Mouse (Mus musculus) kidney, postnatal 36 days (tissue): Measurements from ENCODE around the gene Tsen15.
A peak's percentile ranks its signal among the peaks of the same experiment; 100 is the strongest.
"Not testable (repeated sequence)": the region's sequence is repeated elsewhere in the genome, so short reads cannot be mapped to it uniquely, and the experiment has no call there.

Experiments used
- DNase-seq, 2 experiments: peaks; one replicate each; pipeline ENCODE4 v3.0.0; 2021 to 2022; ENCODE audit warnings: mixed read lengths in 2 of 2

Tsen15 gene

GRCm38 (mm10) chr1:152385693-152386092, 795 bp downstream of the Tsen15 start:
- not testable (repeated sequence) for DNase-seq

- DNase-seq, result no peak
These were observed 1.9 kb downstream of the Tsen15 start for GRCm38 (mm10) chr1:152384589-152384988.

DNA sequence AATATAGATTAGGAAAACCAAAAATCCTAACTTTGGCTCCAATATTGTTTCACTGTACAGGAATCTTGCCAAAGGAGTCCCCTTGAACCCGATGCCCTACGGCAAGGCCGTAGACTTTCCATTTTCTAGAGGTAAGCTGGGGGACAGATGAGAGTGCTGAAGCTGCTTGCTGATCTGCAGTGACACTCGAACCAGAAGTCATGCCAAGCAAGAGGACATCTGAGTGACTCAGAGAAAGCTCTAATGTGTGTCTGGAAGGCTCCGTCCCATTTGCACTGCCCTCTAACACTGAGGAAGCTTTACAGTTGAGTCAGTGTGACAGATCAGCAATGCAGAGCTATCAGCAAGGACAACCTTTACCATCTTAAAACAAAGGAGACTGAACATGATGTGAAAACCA, 8.2 kb downstream of the Tsen15 start:
- DNase-seq, result no peak

DNA sequence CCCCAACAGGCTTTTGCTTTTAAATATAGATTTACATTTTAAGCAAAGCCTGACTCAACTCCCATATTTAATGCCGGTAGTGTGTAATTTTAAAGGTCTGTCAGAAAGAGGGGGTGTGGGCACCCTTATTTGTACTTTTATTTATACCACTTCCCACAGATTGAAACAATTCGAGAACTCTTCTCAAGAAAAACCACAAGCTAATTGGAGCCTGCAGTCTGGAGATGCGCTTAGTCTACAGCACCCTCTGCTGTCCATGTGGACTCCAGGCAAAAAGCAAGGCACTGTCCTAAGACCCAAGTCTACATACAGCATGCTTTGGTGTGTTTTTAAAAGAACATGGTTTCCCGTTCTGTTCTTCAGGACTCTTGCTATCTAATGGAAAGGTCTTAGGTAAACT, 17.3 kb downstream of the Tsen15 start:
- DNase-seq, result peak; percentile 61 to 77

DNA sequence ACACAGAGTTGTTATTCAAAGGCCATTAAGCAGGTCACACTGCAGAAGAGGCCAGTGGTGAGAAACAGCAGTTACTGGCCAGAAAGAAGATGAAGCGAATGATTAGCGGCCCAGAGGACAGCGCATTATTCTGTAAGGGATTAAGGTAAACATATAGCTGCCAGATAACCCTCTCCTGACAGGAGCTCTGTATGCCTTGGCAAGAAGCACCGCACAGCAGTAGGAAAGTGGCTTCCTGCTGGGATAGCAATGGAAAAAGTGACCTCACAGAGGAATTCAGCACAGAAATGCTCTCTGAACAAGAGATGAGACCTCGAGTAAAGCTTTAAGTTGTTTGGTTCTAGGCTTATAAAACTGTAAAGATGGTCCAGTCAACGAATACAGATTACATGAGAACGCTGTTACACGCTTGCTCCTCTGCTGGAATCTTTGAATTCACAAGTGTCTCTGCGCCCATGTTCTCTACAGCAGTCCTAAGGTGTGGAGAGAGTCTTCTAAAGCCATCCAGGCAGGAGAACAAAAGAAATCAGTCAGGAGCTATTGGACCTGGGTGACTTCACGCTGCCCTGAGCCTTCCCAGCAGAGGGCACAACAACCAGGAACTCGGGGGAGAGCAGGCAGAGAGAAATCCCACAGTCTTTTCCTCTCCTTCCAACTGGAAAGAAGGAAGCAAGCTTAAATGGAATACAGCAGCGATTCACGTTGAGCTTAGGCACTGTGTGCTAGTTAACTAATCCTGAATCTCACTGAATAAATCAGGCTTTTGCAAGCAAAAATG, 18.0 kb downstream of the Tsen15 start:
- no peak for DNase-seq

DNA sequence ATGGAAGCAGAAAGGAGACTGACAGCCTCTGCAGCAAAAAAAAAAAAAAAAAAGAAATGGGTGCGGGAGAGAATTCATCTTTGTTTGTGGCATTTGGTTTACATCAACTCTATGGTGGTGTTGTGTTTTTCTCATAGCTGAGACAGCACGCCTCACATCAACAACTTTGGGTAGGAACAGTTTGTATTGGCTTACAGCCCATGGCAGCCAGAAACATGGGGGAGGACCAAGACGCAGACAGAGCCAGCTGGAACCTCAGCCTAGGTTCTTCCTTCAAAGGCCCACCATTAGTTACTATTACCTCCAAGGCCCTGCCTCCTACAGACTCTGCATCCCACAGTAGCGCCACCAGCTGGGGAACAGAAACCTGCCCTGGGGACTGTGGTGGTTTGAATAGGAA, 29.8 kb downstream of the Tsen15 start:
- DNase-seq, result peak in 1 of 2 experiments; percentile 49

DNA sequence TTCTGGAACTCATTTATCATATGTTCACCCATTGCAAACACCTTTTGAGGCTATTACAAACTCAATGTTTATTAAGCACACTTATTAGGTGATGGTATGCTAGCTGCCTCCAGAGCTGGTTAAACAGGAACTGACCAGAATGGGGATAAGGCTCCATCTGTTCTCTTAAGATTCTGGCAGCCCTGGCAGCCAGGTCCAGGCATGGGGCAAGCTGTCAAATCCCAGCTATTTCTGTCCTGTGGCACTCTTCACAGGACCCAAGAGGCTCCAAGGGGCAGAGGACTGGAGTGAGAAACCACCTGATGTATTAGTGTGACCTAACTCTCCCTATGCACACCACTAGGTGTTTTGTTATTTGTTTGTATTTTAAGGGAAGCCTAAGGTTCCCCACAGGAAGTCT, 38.5 kb downstream of the Tsen15 start:
- DNase-seq, result no peak

DNA sequence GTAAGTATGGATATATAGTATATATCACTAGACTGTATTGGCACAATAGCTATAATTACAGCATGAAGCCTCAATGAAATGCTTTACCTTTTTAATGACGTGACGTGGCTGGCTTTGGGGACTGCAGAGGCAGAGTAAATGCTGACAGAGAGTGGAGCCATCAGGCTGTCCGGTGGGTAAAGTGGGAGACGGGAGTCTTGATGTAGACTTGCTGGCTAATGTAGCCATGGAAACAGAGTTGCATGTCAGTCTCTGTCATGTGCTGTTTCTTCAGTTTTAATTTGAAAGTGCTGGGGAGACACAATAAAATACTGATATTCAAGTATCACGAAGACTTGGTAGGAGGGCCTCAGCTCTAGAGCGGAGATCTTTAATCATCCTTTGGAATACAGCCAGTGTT, 62.5 kb downstream of the Tsen15 start:
- no peak for DNase-seq
